Mouse (Mus musculus) lung, postnatal 0 days (tissue): ENCODE results near the gene Olfr582.

Experiments used
- CTCF ChIP-seq: IDR thresholded peaks from 2 replicates; pipeline ENCODE4 v1.5.1; 2016; ENCODE audit warnings: antibody characterized with exemption, mild to moderate bottlenecking
- EP300 ChIP-seq: IDR thresholded peaks from 2 replicates; pipeline ENCODE4 v1.6.1; 2016; ENCODE audit warnings: antibody characterized with exemption, mild to moderate bottlenecking, control low read depth

GRCm38 (mm10) chr7:102989224-102989623 lies 48.6 kb upstream of the Olfr582 start, which contains the start of gene Olfr578:
- TF ChIP-seq CTCF, result no peak
- no peak for TF ChIP-seq EP300
